Mouse (Mus musculus) cortical plate, adult 2 months (tissue): ENCODE results near the gene Sec63.

Source experiments
- CTCF ChIP-seq: fragments of 200-500 bp; IDR thresholded peaks from 2 replicates; pipeline ENCODE4 v1.5.1; 2011; ENCODE audit warnings: mild to moderate bottlenecking, control low read depth, low read length; ENCODE audit not compliant: insufficient read depth; ENCODE audit errors: extremely low read depth
- POLR2A ChIP-seq: fragments of 200-500 bp; IDR thresholded peaks from 2 replicates; pipeline ENCODE4 v1.6.1; 2011; ENCODE audit warnings: mild to moderate bottlenecking, low read length, control low read depth; ENCODE audit not compliant: insufficient read depth; ENCODE audit errors: extremely low read depth

DNA sequence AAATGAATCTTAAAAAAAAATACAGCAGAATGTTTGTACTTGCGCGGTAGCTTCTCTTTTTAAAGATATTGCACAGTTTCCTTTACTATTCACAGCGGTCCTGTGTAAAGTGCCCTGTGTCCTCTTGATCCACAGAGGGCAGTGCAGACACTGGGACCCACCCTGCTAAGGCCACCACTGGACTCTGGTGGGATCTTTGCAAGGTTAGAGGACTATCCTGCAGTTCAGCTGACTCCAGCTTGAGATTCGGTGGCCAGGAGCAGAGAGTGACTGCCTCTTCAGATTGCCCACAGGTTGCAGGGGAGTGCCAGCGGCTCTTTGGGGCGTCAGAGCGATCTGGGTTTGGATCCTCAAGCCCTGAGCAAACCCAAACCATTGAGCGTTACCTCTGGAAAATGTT is 967 bp upstream of the Sec63 start:
- TF ChIP-seq CTCF (no peak), POLR2A (no peak)
